Mouse (Mus musculus): Measurements from ENCODE around the gene Sult6b1.

- TF ChIP-seq CHD2 (IDR thresholded peaks at IDR 0.05; ENCODE audit: low read depth, low read length) (no peak), HCFC1 (IDR thresholded peaks at IDR 0.05; ENCODE audit: borderline replicate concordance, insufficient read depth, low read length) (no peak), MAFK (IDR thresholded peaks at IDR 0.05; ENCODE audit: insufficient read depth, low read depth, low read length) (no peak), ZC3H11A (IDR thresholded peaks at IDR 0.05; ENCODE audit: borderline replicate concordance, low read depth, low read length) (no peak), ZNF384 (IDR thresholded peaks at IDR 0.05; ENCODE audit: low read depth, low read length) (no peak)
Measured at GRCm38 (mm10) chr17:78916369-78916813, 9.6 kb upstream of the Sult6b1 start, which contains the start of gene Cebpzos.
